Mouse (Mus musculus): Measurements from ENCODE around the gene Sdc1.

The Sdc1 gene

DNA sequence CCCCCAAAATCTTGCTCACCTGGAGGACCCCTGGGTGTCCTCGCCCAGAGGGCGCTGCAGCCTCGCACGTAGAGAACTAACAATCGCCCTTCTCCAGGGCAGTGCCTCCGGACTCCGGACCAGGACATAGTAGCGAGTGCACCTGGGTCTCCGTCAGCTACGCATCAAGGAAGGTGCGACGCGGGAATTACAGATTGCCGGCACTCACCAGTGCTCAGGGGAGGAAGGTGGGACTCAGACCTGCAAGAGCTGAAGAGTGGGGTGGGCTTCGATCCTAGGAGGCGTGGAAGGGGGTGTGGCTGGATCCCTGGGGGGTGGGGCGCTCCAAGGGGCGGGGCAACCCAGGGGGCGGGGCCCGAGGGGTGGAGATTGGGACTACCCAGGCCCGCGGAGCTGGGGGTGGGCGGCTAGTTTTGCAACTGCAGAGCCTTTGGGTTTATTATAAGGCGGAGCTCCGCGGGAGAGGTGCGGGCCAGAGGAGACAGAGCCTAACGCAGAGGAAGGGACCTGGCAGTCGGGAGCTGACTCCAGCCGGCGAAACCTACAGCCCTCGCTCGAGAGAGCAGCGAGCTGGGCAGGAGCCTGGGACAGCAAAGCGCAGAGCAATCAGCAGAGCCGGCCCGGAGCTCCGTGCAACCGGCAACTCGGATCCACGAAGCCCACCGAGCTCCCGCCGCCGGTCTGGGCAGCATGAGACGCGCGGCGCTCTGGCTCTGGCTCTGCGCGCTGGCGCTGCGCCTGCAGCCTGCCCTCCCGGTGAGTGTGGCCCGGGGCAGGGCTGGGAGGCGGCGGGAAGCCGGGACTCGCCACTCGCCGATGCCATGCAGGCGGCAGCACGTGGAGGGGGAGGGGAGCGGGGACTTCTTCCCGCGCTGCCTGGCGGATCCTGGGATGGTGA lies at the start of gene Sdc1:
Gene Sdc1, plus strand, starts transcription at position 378 of the 898 bp plus-strand sequence.
- peak; percentile 86 for DNase-seq

DNA sequence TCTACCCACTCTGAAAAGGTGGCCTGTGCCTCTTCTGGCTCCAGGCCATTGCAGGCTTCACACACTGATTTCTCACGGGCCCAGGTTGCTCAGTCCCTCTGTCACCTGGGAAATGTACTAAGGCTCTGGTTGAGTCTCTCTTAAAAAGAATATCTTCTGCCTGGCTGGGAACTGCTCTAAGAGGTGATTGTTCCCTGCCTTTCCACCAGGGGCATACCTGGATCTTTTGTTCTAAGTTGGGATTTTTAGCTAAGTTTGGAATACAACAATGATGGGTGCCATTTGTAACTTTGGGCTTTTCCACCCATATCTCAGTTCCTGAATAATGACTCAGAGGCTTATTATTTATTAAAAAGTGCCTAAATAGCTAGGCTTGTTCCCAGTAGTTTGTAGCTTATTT lies 44.2 kb upstream of the Sdc1 start:
- no peak for DNase-seq

DNA sequence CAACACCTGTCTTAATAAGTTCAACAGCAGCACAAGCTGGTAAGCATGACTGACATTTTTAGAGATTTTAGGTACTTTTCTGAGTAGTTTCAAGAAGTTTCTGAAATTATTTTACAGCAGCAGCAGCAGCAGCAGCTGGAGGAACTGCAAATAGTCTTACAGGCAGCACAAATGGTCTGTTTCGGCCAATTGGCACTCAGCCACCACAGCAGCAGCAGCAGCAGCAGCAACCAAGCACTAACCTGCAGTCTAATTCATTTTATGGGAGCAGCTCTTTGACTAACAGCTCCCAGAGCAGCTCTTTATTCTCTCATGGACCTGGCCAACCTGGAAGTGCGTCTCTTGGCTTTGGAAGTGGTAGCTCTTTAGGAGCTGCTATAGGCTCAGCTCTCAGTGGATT lies 42.4 kb upstream of the Sdc1 start:
- DNase-seq = peak; percentile 27

DNA sequence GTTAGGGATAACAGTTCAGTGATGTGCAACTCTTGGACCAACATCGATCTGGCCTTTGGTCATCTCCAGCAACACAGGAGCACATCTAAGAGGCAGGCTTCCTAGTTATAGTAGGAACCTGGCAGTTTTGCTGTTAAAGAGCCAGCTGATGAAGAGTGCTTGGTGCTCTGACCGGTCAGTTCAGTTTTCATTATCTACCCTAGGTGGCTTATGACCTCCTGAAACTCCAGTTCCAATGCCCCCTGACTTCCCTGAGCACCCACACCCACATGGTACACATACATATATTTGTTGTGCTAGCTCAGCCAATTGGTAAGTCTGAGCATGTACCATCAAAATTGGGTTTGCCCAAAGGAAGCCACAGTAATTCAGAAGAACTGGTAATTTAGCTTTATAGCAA lies 17.5 kb upstream of the Sdc1 start:
- DNase-seq = no peak

DNA sequence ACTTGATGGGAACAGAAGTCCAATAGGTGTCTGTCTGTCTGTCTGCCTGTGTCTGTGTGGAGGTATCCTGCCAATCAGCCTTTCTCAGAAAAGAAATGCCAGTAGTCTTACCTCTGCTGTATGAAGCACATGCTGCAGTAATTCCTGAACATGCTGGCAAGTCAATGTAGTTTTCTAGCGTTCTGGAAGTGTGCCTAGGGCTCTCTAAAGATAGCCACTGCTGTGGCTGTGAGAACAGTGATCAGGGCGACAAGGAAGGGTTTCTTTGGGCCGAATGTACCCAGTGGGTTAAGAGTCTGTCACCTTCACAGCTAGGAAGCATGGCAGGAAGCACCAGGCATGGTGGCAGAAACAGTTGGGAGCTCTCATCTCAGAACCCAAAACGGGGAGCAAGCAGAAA lies 17.0 kb upstream of the Sdc1 start:
- no peak for DNase-seq

- DNase-seq = no peak
Observed at GRCm38 (mm10) chr12:8758029-8758428, 13.1 kb upstream of the Sdc1 start.

GRCm38 (mm10) chr12:8759115-8759514 lies 12.0 kb upstream of the Sdc1 start:
- DNase-seq = no peak

DNA sequence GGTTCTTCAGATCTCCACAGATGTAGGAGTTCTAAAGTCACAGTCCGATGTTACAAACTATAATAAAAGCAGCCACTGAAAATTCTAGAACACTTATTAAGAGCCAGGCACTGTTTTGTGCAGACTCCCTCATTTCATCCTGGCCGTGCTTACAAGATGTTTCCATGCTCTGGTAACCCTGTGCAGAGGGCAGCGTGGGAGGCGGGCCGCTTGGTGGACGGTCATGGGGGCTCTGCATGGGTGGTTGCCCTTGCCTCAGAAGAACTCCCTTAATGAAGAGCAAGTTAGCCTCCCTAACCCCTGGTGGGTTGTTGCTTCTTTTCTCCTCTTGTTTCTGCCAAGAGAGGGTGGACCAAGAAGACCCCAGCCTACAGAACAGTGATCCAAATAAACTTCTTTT lies 11.3 kb upstream of the Sdc1 start:
- no peak for DNase-seq

GRCm38 (mm10) chr12:8760561-8760960 lies 10.6 kb upstream of the Sdc1 start:
- DNase-seq = no peak

- no peak for DNase-seq
Observed at GRCm38 (mm10) chr12:8761058-8761457, 10.1 kb upstream of the Sdc1 start.

DNA sequence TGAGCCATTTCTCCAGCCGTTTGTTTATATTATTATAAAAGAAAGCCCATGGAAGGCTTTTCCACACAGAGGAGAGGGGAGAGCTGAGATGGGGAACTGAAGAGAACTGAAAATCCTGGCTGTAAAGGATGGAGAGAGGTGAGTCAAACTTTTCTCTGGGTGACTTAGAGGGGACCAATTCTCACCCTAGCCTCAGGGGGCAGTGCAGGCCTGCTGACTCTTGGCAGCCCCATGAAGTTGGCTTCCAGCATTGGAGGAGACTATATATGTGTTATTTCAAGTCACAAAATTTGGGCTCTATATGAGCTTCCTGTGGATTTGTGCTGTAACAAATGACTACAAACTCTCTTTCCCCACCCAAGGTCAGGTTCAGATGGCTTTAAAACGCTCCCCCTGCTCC lies 8.5 kb upstream of the Sdc1 start:
- no peak for DNase-seq

GRCm38 (mm10) chr12:8764221-8764930 lies 6.7 kb upstream of the Sdc1 start:
- DNase-seq = no peak

GRCm38 (mm10) chr12:8771844-8772380 lies 789 bp downstream of the Sdc1 start:
- DNase-seq = peak; percentile 40

- DNase-seq = peak; percentile 61
Observed at GRCm38 (mm10) chr12:8772451-8773143, 1.5 kb downstream of the Sdc1 start.

DNA sequence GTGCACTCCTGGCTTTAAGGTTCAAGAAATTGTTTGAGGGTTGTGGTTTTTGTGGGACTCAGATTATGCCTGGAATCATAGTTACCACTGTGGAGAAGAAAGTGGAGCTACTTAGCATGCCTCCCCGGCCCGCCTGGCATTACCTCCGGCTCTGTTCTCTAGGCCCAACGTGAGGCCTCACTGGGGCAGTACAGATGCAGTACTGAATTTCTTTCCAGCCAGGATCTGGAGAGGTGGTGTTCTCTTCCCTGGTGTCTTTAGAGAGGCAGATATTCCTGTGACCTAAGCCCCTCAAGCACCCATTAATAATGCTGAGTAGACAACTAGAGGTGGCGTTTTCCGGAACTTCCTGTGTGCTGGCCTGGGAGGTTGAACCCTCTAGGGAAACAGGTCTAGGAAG lies 2.2 kb downstream of the Sdc1 start:
- no peak for DNase-seq

DNA sequence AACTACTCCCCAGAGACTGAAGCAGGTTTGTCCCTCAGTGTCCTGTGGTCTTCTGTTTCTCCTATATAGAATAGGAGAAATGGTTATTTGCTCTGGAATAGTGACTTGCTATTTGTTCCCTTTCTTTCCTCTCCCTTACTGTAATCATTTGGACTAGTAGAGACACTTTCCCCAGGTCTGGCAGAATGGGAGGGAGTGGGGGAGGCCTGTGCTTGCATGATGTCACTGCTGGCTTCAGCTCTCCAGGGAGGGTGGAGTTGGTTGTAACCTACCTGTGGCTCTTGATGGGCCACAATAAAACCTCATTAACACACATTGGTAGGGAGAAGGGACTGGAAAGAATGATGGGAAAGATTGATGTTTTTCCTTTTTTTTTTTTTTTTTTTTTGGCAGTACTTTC lies 3.1 kb downstream of the Sdc1 start:
- DNase-seq = no peak

DNA sequence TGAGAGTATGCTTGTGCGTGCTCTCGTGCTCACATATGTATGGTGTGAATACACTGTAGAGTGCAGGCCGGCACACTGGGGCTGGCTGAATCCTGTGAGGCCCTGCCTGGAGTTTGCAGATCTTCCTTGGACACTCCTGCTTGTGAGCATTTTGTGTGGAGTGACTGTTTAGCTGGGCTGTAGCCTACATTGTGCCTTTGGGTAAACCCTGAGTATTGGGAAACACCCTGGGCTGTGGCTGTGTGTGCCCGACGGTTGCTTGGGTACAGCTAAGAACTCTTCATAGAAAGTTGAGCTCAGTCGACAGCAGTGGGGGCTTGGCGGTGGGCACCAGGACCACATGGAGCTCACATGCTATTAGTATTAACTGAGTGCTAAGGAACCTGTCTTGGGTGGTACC lies 5.1 kb downstream of the Sdc1 start:
- DNase-seq = no peak

DNA sequence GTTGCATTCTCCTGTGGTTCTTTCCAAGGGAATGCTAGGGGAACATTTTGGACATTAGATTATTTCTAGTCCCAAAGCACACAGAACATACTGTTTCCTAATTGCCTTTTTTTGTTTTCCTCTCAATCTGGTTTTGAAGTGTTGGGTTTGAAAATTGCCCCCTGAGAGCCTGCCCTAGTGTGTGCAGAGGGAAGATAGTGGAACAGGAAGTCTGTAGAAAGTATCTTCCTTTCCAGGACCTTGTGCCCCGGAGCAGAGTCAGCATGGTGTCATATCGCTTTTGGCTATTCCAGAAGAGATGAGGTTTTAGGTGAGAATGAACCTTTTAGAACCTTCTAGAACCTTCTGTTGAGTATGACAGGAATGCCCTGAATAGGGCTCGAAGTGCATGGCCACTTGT lies 5.6 kb downstream of the Sdc1 start:
- DNase-seq = no peak

DNA sequence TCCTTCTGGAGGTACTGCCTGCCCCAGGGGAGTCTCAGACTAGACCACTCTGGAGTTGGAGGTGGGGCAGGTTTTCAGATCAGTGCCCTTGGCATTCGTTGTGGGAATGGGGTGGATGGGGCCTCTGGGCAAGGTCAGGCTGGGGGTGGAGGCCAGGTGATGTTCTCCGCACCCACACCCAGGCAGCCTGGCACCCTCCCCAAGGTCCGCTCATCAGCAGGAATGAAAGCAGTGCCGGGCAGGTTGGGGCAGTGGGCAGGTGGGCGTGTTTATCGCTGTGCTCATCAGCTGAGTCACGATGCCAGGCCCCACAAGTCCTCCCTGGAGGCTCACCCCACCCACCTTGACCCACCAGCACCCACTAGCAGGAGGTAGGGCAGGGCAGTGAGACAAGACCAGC lies 7.0 kb downstream of the Sdc1 start:
- DNase-seq = no peak

DNA sequence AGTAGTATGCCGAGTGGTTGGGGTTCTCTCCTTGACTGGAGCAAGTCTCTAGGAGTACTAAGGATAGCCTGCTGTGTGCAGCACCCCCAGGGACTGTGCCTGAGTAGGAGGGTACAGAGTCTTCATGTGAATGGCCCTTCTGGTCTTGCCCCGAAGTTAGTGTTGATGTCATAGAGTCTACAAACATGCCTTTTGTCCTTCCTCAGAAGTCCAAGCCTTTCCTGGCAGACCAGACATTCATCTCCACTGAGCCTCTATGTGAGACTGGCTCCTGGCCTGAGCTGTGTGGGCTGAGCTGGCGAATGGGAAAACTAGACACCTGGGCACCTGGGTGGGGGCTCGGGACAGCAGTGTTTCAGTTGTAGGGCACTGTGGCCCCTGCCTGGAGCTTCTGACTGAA lies 8.7 kb downstream of the Sdc1 start:
- no peak for DNase-seq

GRCm38 (mm10) chr12:8781121-8781520 lies 10.0 kb downstream of the Sdc1 start:
- DNase-seq = no peak

- peak; percentile 68 for DNase-seq
Observed at GRCm38 (mm10) chr12:8781681-8782378, 10.7 kb downstream of the Sdc1 start.

GRCm38 (mm10) chr12:8782565-8782964 lies 11.4 kb downstream of the Sdc1 start:
- no peak for DNase-seq

All from kidney, postnatal 14 days (tissue).